Mouse (Mus musculus): Measurements from ENCODE around the gene Tmem150b.

DNA sequence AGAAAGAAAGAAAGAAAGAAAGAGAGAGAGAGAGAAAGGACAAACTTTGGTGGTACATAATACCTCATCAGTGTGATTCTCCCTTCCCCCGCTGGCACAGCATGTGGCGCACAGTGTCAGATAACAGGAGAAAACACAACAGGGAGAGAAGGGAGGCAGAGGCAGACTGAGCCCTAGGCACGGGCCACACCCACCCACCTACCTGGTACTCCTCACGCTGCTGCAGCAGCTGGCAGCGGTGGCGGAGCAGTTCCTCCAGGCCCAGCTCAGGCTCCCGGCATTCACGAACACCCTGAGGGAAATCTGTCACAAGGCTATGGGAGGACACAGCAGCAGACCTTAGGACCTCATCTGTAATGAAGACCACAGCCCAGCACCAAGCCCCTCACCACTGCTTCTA lies 61.9 kb downstream of the Tmem150b start:
- no peak for TF ChIP-seq POLR2A (IDR thresholded peaks at IDR 0.05; ENCODE audit: insufficient read depth, low read depth, low read length)
- TF ChIP-seq CTCF (IDR thresholded peaks at IDR 0.05; ENCODE audit: insufficient read depth, low read depth, low read length): no peak

Data from olfactory bulb, adult 2 months (tissue).